Mouse (Mus musculus) lung, adult 2 months (tissue): Measurements from ENCODE around the gene Hba-x.

ENCODE experiments used
- CTCF ChIP-seq: fragments of 200-500 bp; IDR thresholded peaks from 2 replicates; pipeline ENCODE4 v1.5.1; 2011; ENCODE audit warnings: mild to moderate bottlenecking, low read length, control low read depth; ENCODE audit not compliant: insufficient read depth
- POLR2A ChIP-seq: fragments of 200-500 bp; IDR thresholded peaks from 2 replicates; pipeline ENCODE4 v1.6.1; 2011; ENCODE audit warnings: low read depth, mild to moderate bottlenecking, control low read depth, low read length, borderline replicate concordance; ENCODE audit errors: extremely low read depth

DNA sequence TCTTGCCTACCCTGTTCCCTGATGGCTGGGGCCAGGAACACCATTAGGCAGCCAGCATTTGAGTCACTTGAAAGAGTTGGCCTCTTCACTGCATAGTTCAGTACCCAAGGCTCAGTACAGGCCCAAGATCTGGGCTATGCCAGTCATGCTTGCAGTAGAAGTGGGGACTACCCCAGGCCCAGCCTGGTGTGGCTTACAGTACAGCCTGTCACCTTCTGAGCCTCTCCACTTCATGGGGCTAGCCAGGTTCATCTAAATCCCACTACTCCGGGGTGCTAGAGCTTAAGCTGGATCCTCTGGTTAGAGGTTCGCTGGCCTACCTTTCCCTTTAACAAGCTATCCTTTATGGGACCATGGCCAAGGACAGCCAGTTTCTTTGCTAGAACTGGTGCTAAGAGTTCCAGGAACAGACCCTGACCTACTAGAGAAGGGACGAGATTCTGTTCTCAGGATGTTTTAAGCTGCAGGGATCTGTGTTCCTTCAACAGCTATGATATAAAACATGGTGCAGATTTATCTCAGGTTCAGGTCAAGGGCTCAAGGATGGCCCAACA is 47.8 kb upstream of the Hba-x start:
- TF ChIP-seq CTCF: no peak
- no peak for TF ChIP-seq POLR2A
